Mouse (Mus musculus): ENCODE data around the gene Mphosph10. TPM values are rescaled to one million over a fixed set of nuclear protein-coding genes. Genes with fewer than 3 reads are reported as not detected.

Gene Mphosph10
- total RNA-seq (2021) = 10 to 100 TPM; 11.6 to 13.4 TPM

DNA sequence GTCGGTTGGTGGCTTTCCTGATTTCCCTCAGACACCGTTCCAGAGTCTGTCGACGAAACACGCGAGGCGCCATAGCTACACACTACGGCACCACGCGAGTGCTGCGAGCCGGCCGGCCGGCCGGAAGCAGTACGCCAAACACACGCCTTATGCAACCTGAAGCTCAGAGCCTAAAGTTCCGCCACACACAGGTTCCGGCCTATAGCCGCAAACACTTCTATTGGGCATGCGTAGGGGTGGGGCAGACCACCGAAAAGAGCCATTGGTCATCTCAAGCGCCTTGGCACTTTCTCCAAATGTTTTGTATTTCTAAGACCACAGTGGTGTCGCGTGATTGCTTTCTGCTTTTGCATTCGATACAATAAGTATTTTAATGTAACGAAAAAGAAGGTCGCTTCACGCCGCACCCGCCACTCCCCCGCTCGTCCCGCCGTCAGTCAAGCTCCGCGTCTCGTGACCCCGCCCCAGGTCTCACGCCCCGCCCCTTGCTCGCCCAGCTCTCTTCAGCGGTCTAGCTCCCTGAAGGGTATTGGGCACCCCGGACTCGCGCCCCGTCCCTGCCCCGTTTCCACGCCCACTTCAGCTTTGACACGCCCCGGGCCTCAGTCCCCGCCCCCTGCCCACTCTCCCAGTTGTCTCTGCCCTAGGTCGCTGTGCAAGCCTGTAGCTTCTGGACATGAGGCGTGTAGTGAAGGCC, at the start of gene Mphosph10, which contains the start of gene Mcee:
Mphosph10 (minus strand) TSS at position 147 of the 697 bp plus-strand sequence.
Mcee (plus strand) TSS at position 486 of the 697 bp plus-strand sequence.
- intact Hi-C loops (cut with DNase I) = loop anchor here (5.0 to 10.0 kb wide), 4 partner anchors 105 to 1683 kb away; partner anchors contain the start of genes Mtmr10, Nsmce3 and Selenos

DNA sequence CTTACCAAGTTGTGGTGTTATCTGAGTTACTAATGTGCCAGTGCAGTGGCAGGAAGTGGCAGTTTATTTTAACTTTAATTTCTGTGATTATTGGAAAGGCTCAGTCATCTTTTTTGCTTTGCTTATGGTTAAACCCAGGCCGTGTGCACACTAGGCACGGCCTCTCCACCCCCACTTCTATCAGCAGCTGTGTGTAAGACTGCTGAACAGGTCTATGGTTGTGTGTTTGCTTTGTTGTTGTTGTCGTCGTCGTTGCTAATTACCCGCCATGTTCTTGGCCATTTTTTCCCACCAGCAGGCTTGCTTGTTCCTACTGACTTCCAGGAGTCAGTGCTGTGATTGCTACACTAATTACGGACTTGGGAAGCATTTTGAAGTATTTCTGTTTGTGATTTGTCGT, 48.5 kb upstream of the Mphosph10 start:
- DNase-seq = no peak
- intact Hi-C loops (cut with DNase I) = no loop called here

More for the DNA sequence above, at the start of gene Mphosph10, which contains the start of gene Mcee:
- DNase-seq = peak; percentile 99

DNA sequence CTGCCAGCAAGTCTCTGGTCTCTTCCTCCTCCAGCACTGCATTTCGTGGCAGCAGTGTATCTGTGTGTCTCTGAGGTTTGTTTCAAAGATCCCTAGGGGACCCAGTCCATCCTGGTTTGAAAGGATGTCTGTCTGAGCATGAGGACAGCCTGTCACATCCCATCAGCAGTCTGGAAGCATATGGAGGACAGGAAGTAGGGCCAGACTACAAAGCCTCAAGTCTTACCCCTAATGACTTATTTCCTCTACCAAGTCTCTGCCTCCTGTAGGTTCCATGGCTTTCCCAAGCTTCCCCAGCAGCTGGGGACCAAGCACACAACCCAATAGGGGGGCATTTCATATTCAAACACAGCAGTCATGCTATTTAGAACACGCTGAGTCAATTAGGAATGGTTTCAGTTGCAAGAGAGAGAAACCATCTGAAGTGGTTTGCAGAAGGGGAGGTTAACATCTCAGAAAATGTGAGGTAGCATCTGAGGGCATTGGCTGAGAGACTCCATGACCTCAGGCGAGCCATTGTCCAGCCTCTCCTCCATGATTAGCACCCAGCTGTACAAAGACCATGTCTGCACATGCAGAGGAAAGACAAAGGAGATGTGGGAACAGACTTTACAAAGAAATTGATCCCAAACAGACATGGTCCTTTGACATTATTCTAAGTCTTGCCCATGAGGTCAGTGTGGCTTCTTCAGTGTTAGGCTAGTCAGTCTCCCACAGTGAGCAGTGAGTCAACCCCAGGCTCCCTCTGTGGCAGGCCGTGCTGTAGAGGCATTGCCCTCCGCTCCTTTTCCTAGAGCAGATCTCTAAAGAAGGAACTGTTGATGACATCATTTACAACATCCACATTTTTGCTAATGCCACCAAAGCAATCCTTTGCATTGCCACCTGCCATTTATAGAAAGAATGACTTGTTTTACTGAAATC, 47.8 kb upstream of the Mphosph10 start:
- intact Hi-C loops (cut with DNase I) = no loop called here
- DNase-seq = no peak

DNA sequence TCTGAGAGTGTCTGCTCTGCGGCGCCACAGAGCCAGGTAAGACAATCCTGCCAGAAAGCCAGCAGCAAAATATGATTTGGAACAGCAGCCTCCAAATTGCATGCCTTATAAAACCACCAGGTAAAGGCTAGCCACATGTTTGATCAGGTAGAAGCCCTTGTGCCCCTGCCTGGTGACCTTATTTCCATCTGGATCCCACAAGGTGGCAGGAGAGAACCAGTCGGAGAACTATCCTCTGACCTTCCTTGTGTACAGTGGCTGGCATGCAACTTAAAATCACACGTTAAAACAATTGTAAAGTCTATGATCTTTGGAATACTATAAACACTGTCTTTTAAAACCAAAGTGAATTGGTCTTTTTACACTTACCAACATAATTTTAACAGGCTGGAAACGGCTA, 32.8 kb upstream of the Mphosph10 start:
- DNase-seq = no peak
- intact Hi-C loops (cut with DNase I) = loop anchor here (10.0 kb wide), 1 partner anchor 320 kb away; no protein-coding TSS in a partner anchor

DNA sequence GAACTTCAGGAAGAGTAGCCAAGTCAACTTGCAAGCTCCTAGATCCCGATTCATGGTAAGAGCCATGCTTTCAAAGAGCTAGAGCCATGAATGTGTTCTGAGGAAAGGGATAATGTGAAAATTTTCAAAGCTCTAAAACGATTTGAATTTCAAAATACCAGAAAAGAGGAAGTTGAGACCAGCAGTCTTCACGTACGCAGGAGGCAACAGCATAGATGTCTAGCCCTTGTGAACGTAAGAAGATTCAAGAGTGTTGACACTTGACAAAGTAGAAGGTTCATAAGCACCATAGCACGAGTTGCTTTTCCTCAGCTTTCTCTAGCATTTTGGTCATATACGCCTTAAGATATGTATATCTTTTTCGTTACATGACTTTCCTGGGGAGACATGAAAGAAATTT, 11.9 kb upstream of the Mphosph10 start:
- no peak for DNase-seq
- intact Hi-C loops (cut with DNase I) = no loop called here

DNA sequence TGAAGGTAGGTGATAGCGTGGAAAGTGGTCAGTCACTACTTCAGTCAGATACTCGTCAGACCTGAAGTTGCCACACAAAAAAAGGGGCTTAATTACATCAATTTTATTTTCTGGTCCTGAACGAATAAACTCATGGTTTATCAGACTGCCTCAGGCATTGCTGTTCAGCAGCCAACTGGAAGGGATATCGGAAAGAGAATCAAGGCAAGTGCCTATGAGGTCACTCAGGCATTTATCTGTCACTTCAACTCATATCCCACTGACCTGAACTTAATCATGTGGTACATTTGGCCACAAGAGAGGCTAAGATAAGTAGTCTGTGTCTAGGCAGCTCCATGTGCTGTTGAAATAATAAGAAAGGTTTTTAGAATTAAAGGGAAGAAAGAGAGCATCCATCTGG, 10.4 kb upstream of the Mphosph10 start:
- DNase-seq = no peak
- intact Hi-C loops (cut with DNase I) = no loop called here

DNA sequence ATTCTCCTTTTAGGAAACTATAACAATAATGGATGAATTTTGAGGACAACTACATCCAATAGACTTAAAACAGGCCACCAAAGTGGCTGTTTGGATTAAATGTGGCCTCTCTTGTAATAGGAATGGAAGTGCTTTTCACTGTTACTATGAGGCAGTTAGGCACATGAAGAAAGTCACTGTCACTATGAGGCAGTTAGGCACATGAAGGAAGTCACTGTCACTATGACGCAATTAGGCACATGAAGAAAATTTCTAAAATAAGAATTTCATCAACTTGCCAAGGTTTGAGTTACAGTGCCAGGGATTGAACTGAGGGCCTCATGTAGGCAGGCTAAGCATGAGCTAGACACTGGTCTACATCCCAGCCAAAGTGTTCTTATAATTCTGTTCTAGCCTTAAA, 8.7 kb upstream of the Mphosph10 start:
- intact Hi-C loops (cut with DNase I) = no loop called here
- DNase-seq = no peak

DNA sequence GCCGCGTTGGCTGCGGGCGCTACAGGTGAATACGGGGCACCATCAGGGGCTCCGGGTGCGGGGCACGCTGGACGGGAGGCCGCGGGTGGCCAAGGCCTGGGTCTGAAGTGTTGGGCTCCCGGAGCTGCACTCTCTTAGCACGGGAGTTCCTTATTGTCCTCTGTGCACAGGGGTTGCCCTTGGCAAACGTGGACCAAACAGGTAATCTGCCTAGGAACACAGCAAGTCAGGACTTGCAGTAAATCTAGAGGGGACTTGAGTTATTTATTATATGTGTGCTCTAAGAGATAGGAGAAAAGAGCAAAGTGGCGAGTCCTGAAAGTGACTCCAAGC, 717 bp upstream of the Mphosph10 start:
- DNase-seq = no peak
- intact Hi-C loops (cut with DNase I) = loop anchor here (5.0 to 10.0 kb wide), 4 partner anchors 105 to 1682 kb away; partner anchors contain the start of genes Mtmr10, Nsmce3 and Selenos

DNA sequence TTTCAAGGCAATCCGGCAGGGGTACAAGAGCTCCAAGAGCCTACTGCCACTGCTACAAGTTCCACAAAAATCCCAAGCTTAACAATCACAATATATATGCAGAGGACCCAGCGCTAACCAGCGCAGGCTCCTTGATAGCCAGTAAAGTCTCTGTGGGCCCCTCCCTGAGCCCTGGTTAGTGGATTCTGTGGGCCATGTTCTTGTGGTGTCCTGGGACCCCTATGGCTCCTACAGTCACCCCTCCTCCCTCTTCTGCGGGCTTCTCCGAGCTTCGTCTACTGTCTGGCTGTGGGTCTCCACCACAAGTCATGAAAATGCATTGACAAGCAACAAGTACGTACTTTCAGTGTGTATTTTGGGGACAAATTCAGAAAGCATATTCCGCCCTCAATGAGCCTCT, 589 bp downstream of the Mphosph10 start:
- DNase-seq = peak in 1 of 2 experiments; percentile 13
- intact Hi-C loops (cut with DNase I) = loop anchor here (5.0 to 10.0 kb wide), 4 partner anchors 104 to 1683 kb away; partner anchors contain the start of genes Mtmr10, Nsmce3 and Selenos

DNA sequence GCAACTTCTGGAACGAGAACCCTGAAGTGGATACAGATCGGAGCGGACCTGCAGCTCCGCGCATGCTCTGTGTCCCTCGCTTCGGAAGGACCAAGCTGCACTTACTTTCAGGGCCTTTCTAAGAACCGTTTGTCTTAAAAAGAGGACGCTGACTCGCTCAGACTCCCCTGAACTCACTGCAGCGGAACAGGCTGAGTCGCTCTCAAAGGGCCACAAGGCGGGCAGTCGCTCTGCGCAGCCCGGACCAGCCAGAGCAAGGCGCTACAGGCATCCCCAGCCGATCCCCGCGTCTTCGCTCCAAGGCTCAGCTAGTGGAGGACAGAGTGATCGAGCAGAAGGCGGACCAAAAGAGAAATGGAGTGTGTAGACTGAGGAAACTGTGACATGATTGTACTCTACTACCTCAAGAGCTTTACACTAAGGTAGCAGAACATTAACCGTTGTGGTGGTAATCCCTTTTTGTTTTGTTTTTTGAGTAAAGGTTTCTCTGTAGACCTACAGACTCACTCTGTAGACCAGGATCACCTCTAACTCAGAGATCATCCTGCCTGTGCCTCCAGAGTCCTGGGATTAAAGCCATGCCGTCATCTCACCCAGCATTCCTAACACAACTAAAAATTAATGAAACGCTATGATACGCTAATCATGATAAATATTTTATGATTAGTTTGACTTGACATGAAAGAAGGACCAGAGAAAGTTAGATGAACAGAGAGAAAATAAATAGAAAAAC, 18.1 kb downstream of the Mphosph10 start, which contains the start of gene Fan1:
Fan1 (minus strand) TSS at position 266 of the 733 bp plus-strand sequence.
- intact Hi-C loops (cut with DNase I) = loop anchor here (5.0 kb wide), 1 partner anchor 87 kb away; the partner anchor contains the start of gene Mtmr10
- DNase-seq = peak; percentile 89 to 94

DNA sequence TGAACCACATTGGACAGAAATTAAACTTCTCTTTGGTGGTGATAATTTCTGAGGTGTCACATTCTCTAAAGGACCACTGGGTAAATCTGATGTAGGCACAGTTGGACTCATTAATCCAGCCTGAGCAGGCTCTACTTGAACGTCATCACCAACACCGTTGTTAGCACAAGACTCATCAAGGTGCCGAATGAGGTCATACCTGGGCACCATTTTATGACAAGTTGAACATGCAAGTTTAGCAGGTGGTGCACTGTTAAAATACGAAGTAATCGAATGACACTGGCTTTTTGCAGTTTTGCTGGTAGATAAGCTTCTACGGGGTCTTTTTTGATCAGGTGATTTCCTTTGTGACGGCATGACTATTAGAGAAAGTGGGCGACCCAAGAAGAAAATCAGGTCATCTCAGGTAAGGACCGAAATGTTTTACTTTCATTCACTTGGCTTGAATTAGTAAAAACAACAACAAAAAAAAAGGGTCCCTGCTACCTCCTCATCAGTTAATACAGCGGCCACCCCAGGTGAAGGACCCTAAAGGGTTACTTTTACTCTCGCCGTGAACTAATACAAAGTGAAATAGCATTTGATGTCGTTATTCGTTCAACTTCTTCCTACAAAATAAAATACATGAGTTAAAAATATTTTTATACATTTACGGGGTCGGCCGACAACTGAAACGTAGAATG, 18.8 kb downstream of the Mphosph10 start:
- intact Hi-C loops (cut with DNase I) = loop anchor here (5.0 kb wide), 1 partner anchor 86 kb away; the partner anchor contains the start of gene Mtmr10
- DNase-seq = no peak

DNA sequence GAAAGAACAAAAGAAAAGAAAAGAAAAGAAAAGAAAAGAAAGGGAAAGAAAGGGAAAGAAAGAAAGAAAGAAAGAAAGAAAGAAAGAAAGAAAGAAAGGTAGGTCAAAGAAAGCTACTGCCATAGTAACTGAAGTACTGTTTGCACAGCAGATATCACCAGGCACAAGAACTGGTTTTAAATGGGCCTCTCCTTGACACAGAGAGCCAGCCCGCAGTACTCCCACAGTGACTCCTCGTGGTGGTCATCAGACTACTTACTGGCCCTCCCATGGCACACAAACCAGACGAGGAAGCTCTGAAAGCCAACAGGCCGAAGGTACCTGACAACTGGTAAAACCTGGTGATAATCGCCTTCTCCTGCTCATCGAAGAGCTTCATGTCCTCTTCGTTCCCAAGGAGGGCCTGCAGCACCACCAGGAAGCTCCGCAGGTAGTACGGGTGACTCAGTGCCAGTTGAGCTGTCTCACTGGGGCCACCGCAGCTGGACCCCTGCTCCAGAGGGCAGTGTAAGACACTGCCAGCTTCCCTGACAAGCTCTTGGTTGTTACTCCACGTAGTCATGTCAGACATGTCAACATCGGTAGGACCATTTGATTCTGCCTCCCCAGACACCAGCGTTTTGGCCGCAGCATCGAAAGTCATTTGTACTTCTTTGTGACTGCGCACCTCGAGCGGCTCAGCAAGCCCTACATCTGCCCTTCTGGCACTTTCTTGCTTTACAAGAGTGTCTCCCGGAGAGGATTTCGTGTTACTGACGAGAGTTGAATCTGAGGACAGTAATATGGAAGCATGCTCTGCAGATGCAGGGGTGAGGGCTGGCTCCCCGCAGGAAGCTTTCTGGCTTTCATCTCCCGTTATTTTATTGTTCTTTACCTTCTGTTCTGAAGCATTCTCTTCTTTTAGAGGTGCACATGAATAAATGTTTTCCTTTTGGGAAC, 19.9 kb downstream of the Mphosph10 start:
- no peak for DNase-seq
- intact Hi-C loops (cut with DNase I) = loop anchor here (5.0 kb wide), 1 partner anchor 85 kb away; the partner anchor contains the start of gene Mtmr10

DNA sequence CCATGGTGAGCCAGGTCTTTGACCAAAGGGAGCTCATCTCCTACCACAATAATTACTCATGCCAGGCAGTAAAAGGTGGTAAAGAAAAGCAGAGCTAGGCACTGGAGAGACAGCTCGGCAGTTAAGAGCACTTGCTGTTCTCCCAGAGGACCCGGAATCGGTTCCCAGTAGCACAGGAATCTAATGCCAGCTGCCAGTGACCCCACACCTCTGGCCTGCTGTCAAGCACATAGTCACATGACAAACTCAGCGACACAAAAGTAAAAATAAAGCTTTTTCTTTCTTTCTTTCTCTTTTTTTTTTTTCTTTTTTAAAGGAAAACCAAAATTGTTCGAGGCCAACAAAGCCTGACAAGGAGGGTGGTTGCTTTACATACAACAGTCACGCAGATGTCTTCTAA, 22.2 kb downstream of the Mphosph10 start:
- DNase-seq = no peak
- intact Hi-C loops (cut with DNase I) = loop anchor here (5.0 kb wide), 1 partner anchor 83 kb away; the partner anchor contains the start of gene Mtmr10

DNA sequence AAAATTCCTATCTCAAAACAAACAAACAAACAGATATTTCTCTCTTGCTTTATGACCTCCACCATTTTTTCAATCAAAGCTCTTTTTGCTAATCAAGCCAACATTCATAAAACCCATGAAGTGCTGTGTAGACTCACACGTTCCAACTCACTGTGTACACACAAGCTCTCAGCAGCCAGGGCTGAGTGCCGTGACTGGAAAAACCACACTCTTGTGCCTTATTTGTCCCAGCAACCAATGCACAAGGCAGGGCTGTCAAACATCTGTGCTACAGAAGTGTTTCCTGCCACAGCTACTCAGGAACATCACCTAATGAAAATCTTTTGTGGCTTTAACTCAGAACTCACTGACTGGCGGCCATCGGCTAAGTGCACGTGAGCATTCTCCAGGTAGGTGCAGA, 26.2 kb downstream of the Mphosph10 start:
- intact Hi-C loops (cut with DNase I) = no loop called here
- DNase-seq = no peak

DNA sequence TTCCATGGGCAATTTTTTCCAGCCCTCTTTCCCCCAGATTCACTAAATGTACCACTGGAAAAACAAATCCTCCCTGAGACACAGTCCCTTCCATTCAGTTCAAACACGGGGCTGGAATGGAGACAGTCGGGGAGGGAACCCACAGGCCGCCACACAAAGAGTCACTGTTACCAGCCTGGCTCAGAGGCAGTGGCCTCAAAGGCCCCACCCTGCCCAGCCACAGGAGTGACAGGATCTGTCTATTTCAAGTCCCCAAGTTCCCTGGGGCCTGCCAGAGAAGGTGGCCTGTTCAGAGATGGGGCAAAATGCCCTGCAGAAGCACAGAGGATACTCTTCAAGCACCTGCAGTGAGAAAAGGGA, 31.5 kb downstream of the Mphosph10 start:
- no peak for DNase-seq
- intact Hi-C loops (cut with DNase I) = no loop called here

DNA sequence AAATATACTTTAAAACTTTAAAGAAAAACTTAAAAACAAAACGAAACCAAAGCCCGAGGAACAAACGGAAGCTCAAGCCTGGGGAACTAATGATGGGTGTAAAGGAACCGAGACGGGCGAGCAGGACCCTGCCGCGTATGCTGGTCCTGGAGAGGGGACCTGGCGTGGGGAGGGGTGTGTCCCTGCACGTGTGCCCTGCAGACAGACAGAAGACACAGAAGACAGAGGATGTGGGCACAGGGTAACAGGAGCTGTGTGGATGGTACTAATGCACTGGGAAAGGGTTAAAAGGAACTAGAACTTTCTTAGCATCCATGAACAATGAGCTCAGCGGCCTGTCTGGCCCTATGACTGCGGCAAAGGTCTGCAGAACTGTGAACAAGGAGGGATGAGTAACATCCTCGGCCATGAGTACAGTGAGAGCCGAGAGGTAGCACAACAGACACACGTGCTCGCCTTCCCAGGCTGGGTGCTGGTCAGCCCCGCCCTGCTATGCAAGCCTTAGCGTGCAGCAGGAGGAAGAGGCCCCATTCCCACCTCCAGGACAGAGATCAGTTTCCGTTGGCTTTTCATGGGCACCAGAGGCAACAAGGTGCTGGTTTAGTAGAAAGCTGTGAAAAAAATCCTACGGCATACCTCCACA, 32.0 kb downstream of the Mphosph10 start:
- DNase-seq = no peak
- intact Hi-C loops (cut with DNase I) = loop anchor here (10.0 kb wide), 1 partner anchor 385 kb away; no protein-coding TSS in a partner anchor

DNA sequence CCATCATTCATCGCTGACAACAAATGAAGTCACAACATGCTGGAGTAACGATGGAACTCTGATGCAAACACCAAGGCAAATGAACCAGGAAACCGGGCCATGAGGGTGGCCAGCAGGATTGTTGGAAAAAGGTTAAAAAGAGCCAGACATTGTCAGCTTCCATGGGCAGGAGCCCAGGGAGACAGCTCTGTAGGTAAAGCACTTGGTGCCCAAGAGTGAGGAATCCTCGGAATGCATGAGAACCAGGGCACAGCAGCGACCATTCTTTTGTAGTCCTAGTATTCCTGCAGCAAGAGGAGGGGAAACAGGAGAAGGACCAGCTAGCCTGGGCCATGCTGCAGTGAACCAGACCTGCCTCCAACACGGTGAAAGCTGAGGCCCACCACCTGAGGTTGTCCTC, 33.4 kb downstream of the Mphosph10 start:
- intact Hi-C loops (cut with DNase I) = loop anchor here (10.0 kb wide), 1 partner anchor 386 kb away; no protein-coding TSS in a partner anchor
- DNase-seq = no peak

DNA sequence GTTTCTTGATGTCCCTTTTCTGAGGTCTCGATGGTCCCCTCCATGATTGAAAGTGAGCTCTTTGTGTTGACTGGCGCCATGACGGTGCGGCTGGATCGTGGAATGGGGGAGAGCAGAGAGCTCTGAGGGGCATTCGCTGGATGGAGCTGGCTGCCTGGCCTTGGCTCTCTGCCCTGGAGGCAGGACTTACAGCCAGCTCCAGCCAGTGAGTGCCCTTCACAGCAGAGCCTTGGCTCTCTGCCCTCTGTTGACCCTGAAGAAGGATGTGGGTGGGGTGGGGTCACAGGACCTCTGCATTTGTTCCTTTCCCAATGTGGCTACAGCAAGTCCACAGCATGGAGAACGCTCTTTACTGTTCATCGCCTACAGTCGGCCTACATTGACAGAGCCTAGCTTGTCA, 34.7 kb downstream of the Mphosph10 start:
- intact Hi-C loops (cut with DNase I) = loop anchor here (10.0 kb wide), 1 partner anchor 387 kb away; no protein-coding TSS in a partner anchor

More for the DNA sequence above, 34.7 kb downstream of the Mphosph10 start:
- DNase-seq = peak; percentile 27 to 38
